1 mouse cellular context compared by ENCODE assay signal in genomic region chr11:98900529-98901125, GRCm38 (mm10).
TF ChIP-seq lines count a peak whose summit lies in the region.

No protein-coding gene starts in this region.

TF ChIP-seq in CH12.LX, 34 proteins besides CTCF, POLR2A, EP300 and RAD21:
- TF ChIP-seq USF1 (IDR thresholded peaks at IDR 0.05; ENCODE audit: low read depth, low read length) = no peak
- TF ChIP-seq IRF4 (IDR thresholded peaks at IDR 0.05; ENCODE audit: low read depth, low read length) = no peak
- TF ChIP-seq POLR2AphosphoS2 (IDR thresholded peaks at IDR 0.05; ENCODE audit: low read depth, low read length) = no peak
- TF ChIP-seq USF2 (conservative IDR thresholded peaks at IDR 0.05; ENCODE audit: low read depth, low read length) = no peak
- TF ChIP-seq ZNF384 (IDR thresholded peaks at IDR 0.05; ENCODE audit: low read depth, low read length) = no peak
- no peak for TF ChIP-seq GABPA (IDR thresholded peaks at IDR 0.05; ENCODE audit: insufficient replicate concordance, low read depth, low read length)
- no peak for TF ChIP-seq SIN3A (IDR thresholded peaks at IDR 0.05; ENCODE audit: low read length)
- TF ChIP-seq BHLHE40 (IDR thresholded peaks at IDR 0.05; ENCODE audit: low read depth, low read length) = no peak
- no peak for TF ChIP-seq UBTF (IDR thresholded peaks at IDR 0.05; ENCODE audit: low read depth, low read length)
- TF ChIP-seq NELFE (IDR thresholded peaks at IDR 0.05; ENCODE audit: low read depth, low read length) = no peak
- no peak for TF ChIP-seq JUND (conservative IDR thresholded peaks at IDR 0.05; ENCODE audit: low read depth, low read length)
- TF ChIP-seq ELF1 (IDR thresholded peaks at IDR 0.05; ENCODE audit: low read depth, low read length) = no peak
- TF ChIP-seq ZC3H11A (IDR thresholded peaks at IDR 0.05; ENCODE audit: low read depth, low read length) = no peak
- no peak for TF ChIP-seq SMC3 (IDR thresholded peaks at IDR 0.05; ENCODE audit: low read depth, low read length)
- TF ChIP-seq CHD2 (IDR thresholded peaks at IDR 0.05; ENCODE audit: low read length) = no peak
TF ChIP-seq in CH12.LX: peak in this region for 0.
